Mouse (Mus musculus): ENCODE measurements around the gene Acot13. TPM values are rescaled to one million over a fixed set of nuclear protein-coding genes. Genes with fewer than 3 reads are reported as not detected.
"Not testable (repeated sequence)": the region's sequence is repeated elsewhere in the genome, so short reads cannot be mapped to it uniquely, and the experiment has no call there.

Gene Acot13
- 135 and 157 TPM in 2 replicates for total RNA-seq (2021)
- long read RNA-seq, experiment 1, transcript Acot13-201 (3 exons, 721 nt), result major isoform, 85 of 138 reads
- long read RNA-seq, experiment 1, partial matches to known transcripts, result 51 of 138 reads
- long read RNA-seq, experiment 1, other reads (novel, unspliced or antisense), result 2 of 138 reads
- long read RNA-seq, experiment 2, transcript Acot13-201 (3 exons, 721 nt), result major isoform, 114 of 210 reads
- long read RNA-seq, experiment 2, partial matches to known transcripts, result 94 of 210 reads
- long read RNA-seq, experiment 2, other reads (novel, unspliced or antisense), result 2 of 210 reads

GRCm38 (mm10) chr13:24831353-24832130 is at the start of gene Acot13, which contains the start of gene Tdp2:
Gene Acot13 (minus strand): TSS chr13:24831540.
Gene Tdp2 (plus strand): TSS chr13:24831679.
- DNase-seq, result peak; percentile 98

GRCm38 (mm10) chr13:24880704-24881103 is 49.4 kb upstream of the Acot13 start:
- peak; percentile 60 for DNase-seq

GRCm38 (mm10) chr13:24880208-24880607 is 48.9 kb upstream of the Acot13 start:
- DNase-seq, result no peak

- DNase-seq, result no peak
Measured at GRCm38 (mm10) chr13:24879359-24880040, 48.2 kb upstream of the Acot13 start.

GRCm38 (mm10) chr13:24868233-24868632 is 36.9 kb upstream of the Acot13 start:
- DNase-seq, result no peak

- no peak for DNase-seq
Measured at GRCm38 (mm10) chr13:24867789-24868188, 36.4 kb upstream of the Acot13 start.

GRCm38 (mm10) chr13:24866430-24867402 is 35.4 kb upstream of the Acot13 start:
- DNase-seq, result no peak

- DNase-seq, result peak; percentile 81
Measured at GRCm38 (mm10) chr13:24862520-24862919, 31.2 kb upstream of the Acot13 start.

GRCm38 (mm10) chr13:24862021-24862420 is 30.7 kb upstream of the Acot13 start:
- DNase-seq, result no peak

GRCm38 (mm10) chr13:24861084-24861483 is 29.7 kb upstream of the Acot13 start:
- no peak for DNase-seq

GRCm38 (mm10) chr13:24859115-24859514 is 27.8 kb upstream of the Acot13 start:
- no peak for DNase-seq

GRCm38 (mm10) chr13:24852570-24852969 is 21.2 kb upstream of the Acot13 start:
- no peak for DNase-seq

GRCm38 (mm10) chr13:24851989-24852388 is 20.6 kb upstream of the Acot13 start:
- DNase-seq, result no peak

GRCm38 (mm10) chr13:24849318-24849717 is 18.0 kb upstream of the Acot13 start:
- no peak for DNase-seq

- DNase-seq, result peak; percentile 82
Measured at GRCm38 (mm10) chr13:24844983-24845955, 13.9 kb upstream of the Acot13 start, which contains the start of gene D130043K22Rik. Gene D130043K22Rik (plus strand): TSS chr13:24845135.

GRCm38 (mm10) chr13:24841702-24842101 is 10.4 kb upstream of the Acot13 start:
- no peak for DNase-seq

GRCm38 (mm10) chr13:24839831-24840230 is 8.5 kb upstream of the Acot13 start:
- no peak for DNase-seq

GRCm38 (mm10) chr13:24837765-24838164 is 6.4 kb upstream of the Acot13 start:
- DNase-seq, result not testable (repeated sequence)

GRCm38 (mm10) chr13:24832811-24833155 is 1.4 kb upstream of the Acot13 start:
- no peak for DNase-seq

GRCm38 (mm10) chr13:24832131-24832810 is 931 bp upstream of the Acot13 start:
- no peak for DNase-seq
